Mouse (Mus musculus) forebrain, embryonic 15.5 days (tissue): ENCODE measurements at regions not wholly inside any gene's neighbourhood (a gene's known extent, or its start where the extent isn't known, plus 50 kb on each side); places are given as distances from the start of the nearest gene placed in this dataset.

Source experiments
- ATAC-seq: fragments of 200-750 bp; cut with Nextera tagmentation; replicated peaks from 2 replicates; pipeline ENCODE4 v1.8.0; 2017; ENCODE audit warnings: mild to moderate bottlenecking, moderate TSS enrichment, moderate library complexity
- H3K27ac ChIP-seq: fragments of 300-500 bp; sonication (generic); replicated peaks from 2 replicates; pipeline ENCODE4 v1.5.1; 2015; ENCODE audit warnings: mild to moderate bottlenecking, inconsistent platforms
- H3K27me3 ChIP-seq: fragments of 300-500 bp; sonication (generic); 2 replicates; pipeline ENCODE4 v1.6.1; 2015; ENCODE audit warnings: inconsistent platforms
- H3K36me3 ChIP-seq: fragments of 300-500 bp; sonication (generic); 2 replicates; pipeline ENCODE4 v1.6.1; 2015; ENCODE audit warnings: mild to moderate bottlenecking, inconsistent platforms
- H3K4me1 ChIP-seq: fragments of 300-500 bp; sonication (generic); 2 replicates; pipeline ENCODE4 v1.6.1; 2015; ENCODE audit warnings: inconsistent platforms
- H3K4me2 ChIP-seq: fragments of 300-500 bp; sonication (generic); replicated peaks from 2 replicates; pipeline ENCODE4 v1.6.1; 2015; ENCODE audit warnings: mild to moderate bottlenecking, inconsistent platforms
- H3K4me3 ChIP-seq: fragments of 300-500 bp; sonication (generic); 2 replicates; pipeline ENCODE4 v1.5.1; 2015; ENCODE audit warnings: mild to moderate bottlenecking, inconsistent platforms
- H3K9ac ChIP-seq: fragments of 300-500 bp; sonication (generic); replicated peaks from 2 replicates; pipeline ENCODE4 v1.6.1; 2015; ENCODE audit warnings: mild to moderate bottlenecking, inconsistent platforms
- H3K9me3 ChIP-seq: fragments of 300-500 bp; sonication (generic); 2 replicates; pipeline ENCODE4 v1.6.1; 2016; ENCODE audit warnings: inconsistent platforms
- WGBS: fragments of 180-500 bp; shearing (Covaris S2); methylation state at CpG from one replicate; pipeline ENCODE4 v1.1.7; 2015; ENCODE audit warnings: mixed read lengths; 5-methylcytosine and 5-hydroxymethylcytosine counted together

DNA sequence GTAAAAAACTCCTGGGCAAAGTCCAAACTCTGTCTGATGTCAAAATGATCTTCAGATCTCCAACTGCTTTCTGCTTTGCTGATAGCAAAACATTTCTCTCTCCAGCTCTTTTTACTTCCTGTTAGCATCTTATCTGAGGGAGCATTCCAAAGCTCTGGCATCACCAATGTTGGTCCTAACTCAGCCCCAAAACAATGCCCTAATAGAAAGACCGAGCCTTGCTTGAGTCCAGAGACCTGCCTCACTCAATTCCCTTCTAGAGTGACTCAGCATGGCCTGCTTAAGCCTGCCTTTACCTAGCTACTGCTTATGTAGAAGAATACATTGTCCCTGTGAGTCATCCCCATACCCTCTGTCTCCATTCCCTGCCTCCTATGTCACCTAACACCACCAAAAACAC, 1721.6 kb downstream of the Grik2 start:
- ATAC-seq, result no peak
- H3K36me3 ChIP-seq, result no peaks in the 10 kb centered on the region
- 79% methylated on average over 1 of the region's 1 CpGs for WGBS
- no peaks in the 10 kb centered on the region for H3K4me1 ChIP-seq
- no peak overlapping the region for H3K4me2 ChIP-seq
- H3K9ac ChIP-seq, result no peak overlapping the region
- H3K9me3 ChIP-seq, result no peaks in the 10 kb centered on the region
- no peak overlapping the region for H3K4me3 ChIP-seq
- no peaks in the 10 kb centered on the region for H3K27me3 ChIP-seq
- H3K27ac ChIP-seq, result no peak overlapping the region

DNA sequence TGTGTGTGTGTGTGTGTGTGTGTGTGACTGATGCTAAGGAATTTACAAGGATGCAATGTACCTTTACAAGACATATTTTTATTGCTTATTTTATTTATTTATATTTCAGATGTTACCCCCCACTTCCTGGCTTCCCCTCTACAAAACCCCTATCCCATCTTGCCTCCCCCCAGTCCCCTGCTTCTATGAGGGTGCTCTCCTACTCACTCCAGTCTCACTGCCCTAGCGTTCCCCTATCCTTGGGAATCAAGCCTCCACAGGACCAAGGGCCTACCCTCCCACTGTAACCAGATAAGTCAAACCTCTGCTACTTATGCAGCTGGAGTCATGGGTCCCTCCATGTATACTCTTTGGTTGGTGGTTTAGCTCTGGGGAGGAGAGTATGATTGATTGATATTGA, 1761.3 kb downstream of the Grik2 start:
- Histone ChIP-seq H3K9ac (no peak overlapping the region), H3K27me3 (no peaks in the 10 kb centered on the region), H3K27ac (no peak overlapping the region), H3K4me2 (no peak overlapping the region), H3K4me3 (no peak overlapping the region), H3K36me3 (no peaks in the 10 kb centered on the region), H3K4me1 (no peaks in the 10 kb centered on the region), H3K9me3 (no peaks in the 10 kb centered on the region)
- ATAC-seq, result no peak
- WGBS, result 83% methylated on average over 1 of the region's 1 CpGs

DNA sequence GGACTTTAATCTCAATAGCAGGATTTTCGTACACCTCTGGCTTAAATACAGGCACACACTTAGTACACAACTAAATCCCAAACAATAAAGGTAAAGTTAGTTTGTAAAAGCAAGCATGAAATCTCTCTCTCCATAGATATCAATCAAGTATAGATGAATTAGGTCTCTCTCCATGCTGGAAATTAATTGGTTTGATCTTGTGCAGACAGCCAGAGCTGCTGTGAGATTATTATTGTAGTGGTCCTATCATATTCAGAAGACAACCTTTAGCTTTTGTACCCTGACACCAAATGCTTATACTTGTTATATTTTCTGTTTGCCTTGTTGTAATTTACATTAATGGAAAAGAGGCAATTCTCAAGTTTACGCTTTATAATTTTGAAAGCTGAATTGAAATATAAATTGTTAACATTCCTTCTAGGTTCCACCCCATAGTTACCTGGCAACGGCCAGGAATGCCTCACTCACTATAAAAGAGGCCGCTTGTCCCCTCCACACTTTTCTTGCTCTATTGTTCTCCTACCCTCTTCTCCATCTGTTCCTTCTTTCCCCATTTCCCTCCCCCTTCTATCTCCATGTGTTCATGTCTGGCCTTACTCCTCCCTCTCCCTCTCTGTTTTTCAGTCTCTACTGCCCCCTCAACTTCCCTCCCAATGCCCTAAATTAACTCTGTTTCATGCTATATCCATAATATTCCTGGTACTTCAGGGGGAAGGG, 1797.1 kb downstream of the Grik2 start:
- H3K36me3 ChIP-seq, result no peaks in the 10 kb centered on the region
- 33% methylated on average over 4 of the region's 4 CpGs for WGBS
- H3K9ac ChIP-seq, result no peak overlapping the region
- H3K4me2 ChIP-seq, result no peak overlapping the region
- no peak overlapping the region for H3K27ac ChIP-seq
- no peak overlapping the region for H3K4me3 ChIP-seq
- H3K4me1 ChIP-seq, result no peaks in the 10 kb centered on the region
- no peaks in the 10 kb centered on the region for H3K27me3 ChIP-seq
- no peaks in the 10 kb centered on the region for H3K9me3 ChIP-seq
- 0 out of 2 replicates have a peak, but pooled peaks have one; percentile 51 for ATAC-seq

DNA sequence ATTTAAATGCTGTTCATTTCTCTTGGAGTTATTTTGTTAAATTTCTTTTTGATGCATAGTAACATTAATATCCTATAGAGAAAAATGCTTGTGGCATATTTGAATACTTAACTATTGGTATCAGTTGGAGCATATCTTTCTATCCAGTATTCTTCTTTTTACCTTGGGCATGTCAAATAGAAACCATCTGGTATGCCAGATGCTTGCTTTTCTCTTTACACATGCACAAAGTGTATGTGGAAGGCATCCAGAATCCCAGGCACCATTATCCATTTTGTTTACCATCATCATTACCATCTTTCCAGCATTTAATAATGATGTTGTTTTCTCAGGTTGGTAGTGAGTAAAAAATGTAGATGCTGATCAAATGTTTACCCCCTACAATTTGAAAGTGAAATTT, 1809.5 kb downstream of the Grik2 start:
- peak; percentile 84 for ATAC-seq
- Histone ChIP-seq H3K4me1 (0 out of 2 replicates have a peak, but pooled peaks cover 3% of the 10 kb centered on the region), H3K36me3 (no peaks in the 10 kb centered on the region), H3K9ac (no peak overlapping the region), H3K4me2 (no peak overlapping the region), H3K9me3 (no peaks in the 10 kb centered on the region), H3K4me3 (no peak overlapping the region), H3K27me3 (no peaks in the 10 kb centered on the region), H3K27ac (no peak overlapping the region; the same call in 1 of the 2 replicates)
